8 mouse cellular contexts compared by ENCODE assay signal in the genomic region with DNA sequence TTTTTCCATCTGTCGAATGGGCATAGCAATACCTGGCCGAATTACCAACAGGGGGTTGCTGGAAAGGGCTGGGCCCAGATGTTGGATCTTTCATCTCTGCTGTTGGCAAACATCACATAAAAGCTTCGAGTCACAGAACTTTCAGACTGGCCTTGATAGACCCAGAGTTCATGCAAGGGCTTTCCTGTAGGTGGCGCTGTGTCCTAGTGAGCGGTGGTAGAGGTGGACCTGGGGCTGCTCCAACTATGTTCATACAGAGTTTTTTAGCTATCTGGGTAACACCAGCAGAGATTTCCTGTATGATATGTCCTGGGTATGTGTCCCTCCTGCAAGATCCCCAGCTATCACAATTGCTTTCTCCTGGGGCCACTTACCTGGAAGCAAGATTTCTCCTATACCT. TPM values are rescaled to one million over a fixed set of nuclear protein-coding genes. Genes with fewer than 3 reads are reported as not detected.
DNase-seq lines count a peak whose midpoint lies in the region; ATAC-seq and TF ChIP-seq lines count a peak whose summit lies in the region.

No protein-coding gene starts in this region.

- H3K9ac ChIP-seq in midbrain, embryonic 15.5 days, result no peak overlapping the region
- H3K9ac ChIP-seq in liver, adult 2 months (ENCODE audit: low read depth, low read length), result no peak overlapping the region

- no peak for TF ChIP-seq POLR2A in liver, adult 2 months (IDR thresholded peaks at IDR 0.05; ENCODE audit: extremely low read depth, insufficient read depth, low read length)

- H3K27ac ChIP-seq in midbrain, embryonic 10.5 days (replicated peaks), result no peak overlapping the region
- no peak overlapping the region for H3K27ac ChIP-seq in midbrain, embryonic 15.5 days
- H3K27ac ChIP-seq in embryonic facial prominence, embryonic 10.5 days (replicated peaks), result no peak overlapping the region
- H3K27ac ChIP-seq in liver, adult 2 months (replicated peaks; ENCODE audit: insufficient read depth, low read depth, low read length), result no peak overlapping the region

- peak; percentile 69 for DNase-seq in midbrain, embryonic 10.5 days (ENCODE audit: low spot score)
- peak; percentile 82 for DNase-seq in adrenal gland, postnatal 36 days
- DNase-seq in embryonic facial prominence, embryonic 10.5 days (ENCODE audit: low spot score), result peak; percentile 75
- DNase-seq in kidney, adult 9 months, result peak; percentile 59
- peak; percentile 40 for DNase-seq in liver, adult 2 months (ENCODE audit: extremely low read depth, low read depth, low spot score)
- peak; percentile 40 for DNase-seq in retina, adult 2 months (ENCODE audit: low read depth, low spot score)
- DNase-seq in thymus, postnatal 36 days, result peak; percentile 26 to 38

- TF ChIP-seq CTCF in liver, adult 2 months (IDR thresholded peaks at IDR 0.05; ENCODE audit: low read depth, low read length), result peak; percentile 89

- no peaks in the 10 kb centered on the region for H3K4me1 ChIP-seq in midbrain, embryonic 10.5 days
- no peaks in the 10 kb centered on the region for H3K4me1 ChIP-seq in midbrain, embryonic 15.5 days
- H3K4me1 ChIP-seq in embryonic facial prominence, embryonic 10.5 days, result no peaks in the 10 kb centered on the region
- H3K4me1 ChIP-seq in liver, adult 2 months (ENCODE audit: control insufficient read depth, insufficient read depth, low read length), result no peaks in the 10 kb centered on the region

- no peaks in the 10 kb centered on the region for H3K79me2 ChIP-seq in liver, adult 2 months (ENCODE audit: control insufficient read depth, insufficient read depth, low read length)

- H3K4me3 ChIP-seq in midbrain, embryonic 10.5 days, result no peak overlapping the region
- no peak overlapping the region for H3K4me3 ChIP-seq in midbrain, embryonic 15.5 days
- no peak overlapping the region for H3K4me3 ChIP-seq in embryonic facial prominence, embryonic 10.5 days
- no peak overlapping the region for H3K4me3 ChIP-seq in liver, adult 2 months (ENCODE audit: insufficient read depth, low read depth, low read length)

- ATAC-seq in midbrain, embryonic 15.5 days (replicated peaks), result no peak

- 20% methylated on average over 5 of the region's 5 CpGs for WGBS in midbrain, embryonic 10.5 days
- 16% methylated on average over 5 of the region's 5 CpGs for WGBS in midbrain, embryonic 15.5 days
- WGBS in embryonic facial prominence, embryonic 10.5 days, result 13% methylated on average over 5 of the region's 5 CpGs
- 7% methylated on average over 5 of the region's 5 CpGs for WGBS in liver, adult 2 months

- H3K27me3 ChIP-seq in midbrain, embryonic 10.5 days (ENCODE audit: low read depth, poor library complexity, severe bottlenecking), result no peaks in the 10 kb centered on the region
- no peaks in the 10 kb centered on the region for H3K27me3 ChIP-seq in midbrain, embryonic 15.5 days (replicated peaks)
- no peaks in the 10 kb centered on the region for H3K27me3 ChIP-seq in embryonic facial prominence, embryonic 10.5 days (replicated peaks; ENCODE audit: low read depth, poor library complexity, severe bottlenecking)
- no peaks in the 10 kb centered on the region for H3K27me3 ChIP-seq in liver, adult 2 months (ENCODE audit: control insufficient read depth, insufficient read depth, low read length)

- no peaks in the 10 kb centered on the region for H3K9me3 ChIP-seq in midbrain, embryonic 10.5 days (replicated peaks)
- no peaks in the 10 kb centered on the region for H3K9me3 ChIP-seq in midbrain, embryonic 15.5 days
- no peaks in the 10 kb centered on the region for H3K9me3 ChIP-seq in embryonic facial prominence, embryonic 10.5 days

- H3K4me2 ChIP-seq in midbrain, embryonic 15.5 days, result no peak overlapping the region

- no peaks in the 10 kb centered on the region for H3K36me3 ChIP-seq in midbrain, embryonic 10.5 days
- no peaks in the 10 kb centered on the region for H3K36me3 ChIP-seq in midbrain, embryonic 15.5 days (replicated peaks)
- H3K36me3 ChIP-seq in embryonic facial prominence, embryonic 10.5 days (replicated peaks), result no peaks in the 10 kb centered on the region
- no peaks in the 10 kb centered on the region for H3K36me3 ChIP-seq in liver, adult 2 months (ENCODE audit: control insufficient read depth, insufficient read depth, low read length)

RNA-seq across cellular contexts. Expression of gene Arf2, which starts 30.8 kb away (rescaled TPM):
- polyA plus RNA-seq in midbrain, embryonic 10.5 days (2016; fragmentation: Nextera tagmentation; extraction: Ambion mirVana), result 106 and 132 TPM in 2 replicates
- 223 and 225 TPM in 2 replicates for polyA plus RNA-seq in midbrain, embryonic 15.5 days (2015; fragmentation: Nextera tagmentation; extraction: Ambion mirVana)
- total RNA-seq in adrenal gland, postnatal 36 days (2021), result 10 to 100 TPM; 48.5 to 59.1 TPM
- polyA plus RNA-seq in embryonic facial prominence, embryonic 10.5 days (2016; fragmentation: Nextera tagmentation; extraction: Ambion mirVana), result 71.4 and 73.5 TPM in 2 replicates
- total RNA-seq in liver, adult 2 months (2014; rRNA removed), result 6.6 and 7.8 TPM in 2 replicates
- polyA plus RNA-seq in liver, adult 2 months (2012; rRNA removed), result 3.8 and 4.3 TPM in 2 replicates

RNA-seq across cellular contexts. Expression of gene Nsf, which starts 43.5 kb away (rescaled TPM):
- 59.6 and 66.2 TPM in 2 replicates for polyA plus RNA-seq in midbrain, embryonic 10.5 days (2016; fragmentation: Nextera tagmentation; extraction: Ambion mirVana)
- polyA plus RNA-seq in midbrain, embryonic 15.5 days (2015; fragmentation: Nextera tagmentation; extraction: Ambion mirVana), result 203 and 209 TPM in 2 replicates
- 100 to 1,000 TPM; 131 to 199 TPM for total RNA-seq in adrenal gland, postnatal 36 days (2021)
- 54.4 and 56.8 TPM in 2 replicates for polyA plus RNA-seq in embryonic facial prominence, embryonic 10.5 days (2016; fragmentation: Nextera tagmentation; extraction: Ambion mirVana)
- 10.2 and 11.9 TPM in 2 replicates for total RNA-seq in liver, adult 2 months (2014; rRNA removed)
- 9.8 and 14.0 TPM in 2 replicates for polyA plus RNA-seq in liver, adult 2 months (2012; rRNA removed)

Comparison
In these comparisons a context has a peak if more than half of its experiments do, and no peak if none do; other contexts are left out.
1. DNase-seq: peak in every context shown above with its lines; median percentile 82 in adrenal gland, postnatal 36 days; 75 in embryonic facial prominence, embryonic 10.5 days; 69 in midbrain, embryonic 10.5 days; 59 in kidney, adult 9 months; 40 in liver, adult 2 months; 40 in retina, adult 2 months; 32 in thymus, postnatal 36 days.
2. RNA of gene Arf2, which starts 30.8 kb away (polyA plus RNA-seq): 223 to 225 TPM in midbrain, embryonic 15.5 days, 106 to 132 TPM in midbrain, embryonic 10.5 days and 71.4 to 73.5 TPM in embryonic facial prominence, embryonic 10.5 days; 3.8 to 4.3 TPM in liver, adult 2 months; every median in the first group is over 10 times any median in the second.